Mouse (Mus musculus) hindbrain, embryonic 10.5 days (tissue): ENCODE results near the gene Adipor2. TPM values are rescaled to one million over a fixed set of nuclear protein-coding genes. Genes with fewer than 3 reads are reported as not detected.

Source experiments
- DNase-seq: peaks from one replicate; pipeline ENCODE4 v3.0.0-alpha.2; 2017; ENCODE audit warnings: low spot score
- H3K27ac ChIP-seq: fragments of 300-500 bp; sonication (generic); 2 replicates; pipeline ENCODE4 v1.5.1; 2016; ENCODE audit warnings: mild to moderate bottlenecking, moderate library complexity
- H3K27me3 ChIP-seq: fragments of 300-500 bp; sonication (generic); 2 replicates; pipeline ENCODE4 v1.6.1; 2016; ENCODE audit warnings: mild to moderate bottlenecking; ENCODE audit not compliant: poor library complexity, insufficient read depth, severe bottlenecking
- H3K36me3 ChIP-seq: fragments of 300-500 bp; sonication (generic); 2 replicates; pipeline ENCODE4 v1.6.1; 2016; ENCODE audit warnings: mild to moderate bottlenecking, moderate library complexity
- H3K4me1 ChIP-seq: fragments of 300-500 bp; sonication (generic); replicated peaks from 2 replicates; pipeline ENCODE4 v1.6.1; 2016; ENCODE audit warnings: mild to moderate bottlenecking
- H3K4me3 ChIP-seq: fragments of 300-500 bp; sonication (generic); 2 replicates; pipeline ENCODE4 v1.5.1; 2016; ENCODE audit warnings: mild to moderate bottlenecking, moderate library complexity
- H3K9me3 ChIP-seq: fragments of 300-500 bp; sonication (generic); 2 replicates; pipeline ENCODE4 v1.6.1; 2016; ENCODE audit warnings: mild to moderate bottlenecking, moderate library complexity
- WGBS: fragments of 180-500 bp; shearing (Covaris S2); methylation state at CpG from one replicate; pipeline ENCODE4 v1.1.7; 2016; 5-methylcytosine and 5-hydroxymethylcytosine counted together
- polyA plus RNA-seq: library from polyadenylated mRNA; unstranded; fragments of >200 nt; fragmentation: Nextera tagmentation; extraction: Ambion mirVana; gene quantifications from 2 replicates; pipeline ENCODE4 v1.2.1, GENCODE M21; 2016

Adipor2 gene
- polyA plus RNA-seq, 1 experiment from 2014 or later = 28.2 TPM

- WGBS = under 1% methylated on average over 8 of the region's 8 CpGs
- H3K27me3 ChIP-seq = peaks cover 93% of the 10 kb centered on the region
- H3K4me3 ChIP-seq = 0 out of 2 replicates have a peak overlapping the region, but pooled peaks have one; percentile 9
- no peaks in the 10 kb centered on the region for H3K9me3 ChIP-seq
- peaks cover 54% of the 10 kb centered on the region for H3K4me1 ChIP-seq
- DNase-seq = peak; percentile 39
- H3K27ac ChIP-seq = no peak overlapping the region
- H3K36me3 ChIP-seq = no peaks in the 10 kb centered on the region
These were observed 88.2 kb downstream of the Adipor2 start for GRCm38 (mm10) chr6:119329215-119329714.

- WGBS = 8% methylated on average over 11 of the region's 11 CpGs
- Histone ChIP-seq H3K4me1 (peaks cover 51% of the 10 kb centered on the region), H3K4me3 (0 out of 2 replicates have a peak overlapping the region, but pooled peaks have one; percentile 9)
These were observed 88.9 kb downstream of the Adipor2 start for GRCm38 (mm10) chr6:119328521-119329115.

GRCm38 (mm10) chr6:119326541-119326940, 91.0 kb downstream of the Adipor2 start:
- 37% methylated on average over 7 of the region's 7 CpGs for WGBS
- Histone ChIP-seq H3K27me3 (peaks cover 73% of the 10 kb centered on the region), H3K4me3 (no peak overlapping the region)

More at GRCm38 (mm10) chr6:119328521-119329115, 88.9 kb downstream of the Adipor2 start:
- Histone ChIP-seq H3K36me3 (no peaks in the 10 kb centered on the region), H3K9me3 (no peaks in the 10 kb centered on the region), H3K27ac (no peak overlapping the region), H3K27me3 (peaks cover 92% of the 10 kb centered on the region)
- DNase-seq = no peak

GRCm38 (mm10) chr6:119325978-119326377, 91.5 kb downstream of the Adipor2 start:
- Histone ChIP-seq H3K27me3 (peaks cover 68% of the 10 kb centered on the region), H3K4me3 (no peak overlapping the region), H3K27ac (no peak overlapping the region), H3K9me3 (no peaks in the 10 kb centered on the region), H3K36me3 (no peaks in the 10 kb centered on the region), H3K4me1 (peaks cover 43% of the 10 kb centered on the region)
- 69% methylated on average over 6 of the region's 6 CpGs for WGBS
- no peak for DNase-seq

More at GRCm38 (mm10) chr6:119326541-119326940, 91.0 kb downstream of the Adipor2 start:
- H3K27ac ChIP-seq = no peak overlapping the region
- peaks cover 46% of the 10 kb centered on the region for H3K4me1 ChIP-seq
- no peaks in the 10 kb centered on the region for H3K36me3 ChIP-seq
- no peak for DNase-seq
- H3K9me3 ChIP-seq = no peaks in the 10 kb centered on the region

- Histone ChIP-seq H3K27ac (no peak overlapping the region), H3K9me3 (no peaks in the 10 kb centered on the region), H3K4me1 (peaks cover 31% of the 10 kb centered on the region), H3K27me3 (peaks cover 56% of the 10 kb centered on the region), H3K4me3 (no peak overlapping the region), H3K36me3 (no peaks in the 10 kb centered on the region)
- WGBS = 48% methylated on average over 10 of the region's 10 CpGs
- no peak for DNase-seq
These were observed 92.7 kb downstream of the Adipor2 start for GRCm38 (mm10) chr6:119324776-119325175.

GRCm38 (mm10) chr6:119321752-119322151, 95.8 kb downstream of the Adipor2 start:
- H3K27me3 ChIP-seq = peaks cover 25% of the 10 kb centered on the region
- DNase-seq = no peak
- peaks cover 12% of the 10 kb centered on the region for H3K4me1 ChIP-seq
- H3K36me3 ChIP-seq = no peaks in the 10 kb centered on the region
- no peak overlapping the region for H3K4me3 ChIP-seq
- 82% methylated on average over 7 of the region's 7 CpGs for WGBS
- H3K9me3 ChIP-seq = no peaks in the 10 kb centered on the region
- H3K27ac ChIP-seq = no peak overlapping the region

- peak; percentile 56 for DNase-seq
- no peak overlapping the region for H3K27ac ChIP-seq
These were observed 97.0 kb downstream of the Adipor2 start for GRCm38 (mm10) chr6:119320481-119320880.

GRCm38 (mm10) chr6:119319358-119319757, 98.1 kb downstream of the Adipor2 start:
- Histone ChIP-seq H3K36me3 (no peaks in the 10 kb centered on the region), H3K4me1 (peaks cover 8% of the 10 kb centered on the region), H3K9me3 (no peaks in the 10 kb centered on the region), H3K4me3 (no peak overlapping the region), H3K27ac (no peak overlapping the region), H3K27me3 (peaks cover 4% of the 10 kb centered on the region; the same call in 1 of the 2 replicates)
- WGBS = 86% methylated on average over 2 of the region's 2 CpGs
- DNase-seq = no peak

More at GRCm38 (mm10) chr6:119320481-119320880, 97.0 kb downstream of the Adipor2 start:
- Histone ChIP-seq H3K27me3 (peaks cover 15% of the 10 kb centered on the region), H3K9me3 (no peaks in the 10 kb centered on the region), H3K4me1 (0 out of 2 replicates have a peak, but pooled peaks cover 3% of the 10 kb centered on the region), H3K36me3 (no peaks in the 10 kb centered on the region), H3K4me3 (no peak overlapping the region)
- WGBS = 41% methylated on average over 16 of the region's 16 CpGs

GRCm38 (mm10) chr6:119318732-119319131, 98.8 kb downstream of the Adipor2 start:
- Histone ChIP-seq H3K27me3 (no peaks in the 10 kb centered on the region), H3K4me3 (no peak overlapping the region), H3K4me1 (peaks cover 15% of the 10 kb centered on the region), H3K27ac (no peak overlapping the region), H3K36me3 (no peaks in the 10 kb centered on the region), H3K9me3 (no peaks in the 10 kb centered on the region)
- DNase-seq = no peak
- 70% methylated on average over 9 of the region's 9 CpGs for WGBS

- DNase-seq = no peak
- H3K36me3 ChIP-seq = no peaks in the 10 kb centered on the region
- H3K4me1 ChIP-seq = peaks cover 17% of the 10 kb centered on the region
- no peak overlapping the region for H3K4me3 ChIP-seq
- 65% methylated on average over 7 of the region's 7 CpGs for WGBS
- H3K9me3 ChIP-seq = no peaks in the 10 kb centered on the region
- H3K27ac ChIP-seq = no peak overlapping the region
- H3K27me3 ChIP-seq = no peaks in the 10 kb centered on the region
These were observed 102.6 kb downstream of the Adipor2 start for GRCm38 (mm10) chr6:119314751-119315476.

- no peaks in the 10 kb centered on the region for H3K9me3 ChIP-seq
- no peaks in the 10 kb centered on the region for H3K36me3 ChIP-seq
- no peaks in the 10 kb centered on the region for H3K27me3 ChIP-seq
- H3K4me3 ChIP-seq = no peak overlapping the region
- DNase-seq = no peak
- peak overlapping the region; percentile 18; the same call in 1 of the 2 replicates for H3K27ac ChIP-seq
- 57% methylated on average over 14 of the region's 14 CpGs for WGBS
- H3K4me1 ChIP-seq = peaks cover 17% of the 10 kb centered on the region
These were observed 103.7 kb downstream of the Adipor2 start for GRCm38 (mm10) chr6:119313588-119314375.

GRCm38 (mm10) chr6:119313096-119313495, 104.4 kb downstream of the Adipor2 start:
- Histone ChIP-seq H3K27me3 (no peaks in the 10 kb centered on the region), H3K9me3 (no peaks in the 10 kb centered on the region), H3K4me1 (peaks cover 17% of the 10 kb centered on the region), H3K36me3 (no peaks in the 10 kb centered on the region), H3K27ac (no peak overlapping the region), H3K4me3 (no peak overlapping the region)
- no peak for DNase-seq
- WGBS = 83% methylated on average over 3 of the region's 3 CpGs
